Comparison of ENCODE assay signal across 12 mouse cellular contexts in genomic region chr4:108318649-108319615, GRCm38 (mm10). TPM values are rescaled to one million over a fixed set of nuclear protein-coding genes. Genes with fewer than 3 reads are reported as not detected.
A peak's percentile ranks its signal among the peaks of the same experiment; 100 is the strongest.
DNase-seq lines count a peak whose midpoint lies in the region; ATAC-seq and TF ChIP-seq lines count a peak whose summit lies in the region.
"Had no signal": no experiment of that assay in that cellular context is flagged by ENCODE, and none has a peak within 500 bp of the region (broad histone marks: within the 10 kb centered on the region; RNA-seq: fewer than 3 reads in every experiment).

No protein-coding gene starts in this region.

- peak; percentile 38 for ATAC-seq in heart, postnatal 0 days (ENCODE audit: insufficient read depth, low read depth)
- peak; percentile 58 for ATAC-seq in liver, embryonic 14.5 days (ENCODE audit: insufficient read depth)
- no peak; the same call in 1 of the 2 replicates for ATAC-seq in kidney, embryonic 15.5 days (replicated peaks; ENCODE audit: low FRiP score)

- H3K4me3 ChIP-seq in heart, postnatal 0 days (ENCODE audit: low read depth, low read length): no peak overlapping the region
- H3K4me3 ChIP-seq in liver, embryonic 14.5 days (ENCODE audit: insufficient read depth in 1 of 2, low read depth in 2 of 2, low read length in 2 of 2): no peak overlapping the region
- H3K4me3 ChIP-seq in kidney, embryonic 15.5 days (replicated peaks): no peak overlapping the region
- H3K4me3 ChIP-seq: embryonic facial prominence, embryonic 13.5 days; midbrain, embryonic 10.5 days had no signal

- H3K9ac ChIP-seq in heart, postnatal 0 days (replicated peaks; ENCODE audit: low read depth, low read length): no peak overlapping the region
- H3K9ac ChIP-seq in liver, embryonic 14.5 days (replicated peaks): no peak overlapping the region
- no peak overlapping the region for H3K9ac ChIP-seq in kidney, embryonic 15.5 days
- H3K9ac ChIP-seq: embryonic facial prominence, embryonic 13.5 days had no signal

- H3K36me3 ChIP-seq in heart, postnatal 0 days (replicated peaks; ENCODE audit: control insufficient read depth, insufficient read depth, low read length): no peaks in the 10 kb centered on the region
- no peaks in the 10 kb centered on the region for H3K36me3 ChIP-seq in liver, embryonic 14.5 days (replicated peaks; ENCODE audit: control insufficient read depth, insufficient read depth, low read depth)
- H3K36me3 ChIP-seq in splenic B cell, adult 2 months (ENCODE audit: control insufficient read depth, insufficient read depth, low read length, poor library complexity, severe bottlenecking): no peaks in the 10 kb centered on the region
- H3K36me3 ChIP-seq in kidney, embryonic 15.5 days: no peaks in the 10 kb centered on the region
- H3K36me3 ChIP-seq: embryonic facial prominence, embryonic 13.5 days; G1E; midbrain, embryonic 10.5 days had no signal

- no peak overlapping the region for H3K4me2 ChIP-seq in heart, postnatal 0 days (ENCODE audit: low read depth, low read length)
- H3K4me2 ChIP-seq in liver, embryonic 14.5 days (ENCODE audit: low read depth): no peak overlapping the region
- no peak overlapping the region for H3K4me2 ChIP-seq in kidney, embryonic 15.5 days
- H3K4me2 ChIP-seq: embryonic facial prominence, embryonic 13.5 days; heart, embryonic 11.5 days had no signal

- 29% methylated on average over 7 of the region's 8 CpGs for WGBS in heart, postnatal 0 days
- WGBS in liver, embryonic 14.5 days (ENCODE audit: insufficient replicate concordance): 30% methylated on average over 7 of the region's 8 CpGs
- 69% methylated on average over 7 of the region's 8 CpGs for WGBS in kidney, embryonic 15.5 days

- no peak for DNase-seq in heart, postnatal 0 days (ENCODE audit: low spot score)
- DNase-seq in heart, postnatal 36 days: no peak
- DNase-seq in ES-CJ7 (ENCODE audit: low read depth, low spot score): peak; percentile 92
- DNase-seq in liver, embryonic 14.5 days (ENCODE audit: low read depth in 3 of 3, low spot score in 3 of 3): no peak
- peak; percentile 84 for DNase-seq in splenic B cell, adult 2 months (ENCODE audit: low read depth, low spot score)
- no peak for DNase-seq in right cerebral cortex, postnatal 25 days
- DNase-seq in left cerebral cortex, adult 11 months (ENCODE audit: low spot score): no peak

- H3K9me3 ChIP-seq in heart, postnatal 0 days (replicated peaks; ENCODE audit: control insufficient read depth, low read length): no peaks in the 10 kb centered on the region
- H3K9me3 ChIP-seq in liver, embryonic 14.5 days (ENCODE audit: control insufficient read depth, low read length): no peaks in the 10 kb centered on the region
- H3K9me3 ChIP-seq in kidney, embryonic 15.5 days (replicated peaks): no peaks in the 10 kb centered on the region
- H3K9me3 ChIP-seq: embryonic facial prominence, embryonic 13.5 days; midbrain, embryonic 10.5 days had no signal

- TF ChIP-seq CTCF in heart, postnatal 0 days (IDR thresholded peaks at IDR 0.05; ENCODE audit: low read depth): no peak
- no peak for TF ChIP-seq CTCF in liver, embryonic 14.5 days (IDR thresholded peaks at IDR 0.05; ENCODE audit: low read depth)

- H3K27me3 ChIP-seq in heart, postnatal 0 days (ENCODE audit: control insufficient read depth, insufficient read depth, low read length): no peaks in the 10 kb centered on the region
- no peaks in the 10 kb centered on the region for H3K27me3 ChIP-seq in liver, embryonic 14.5 days (ENCODE audit: control insufficient read depth, insufficient read depth, low read length)
- H3K27me3 ChIP-seq in splenic B cell, adult 2 months (ENCODE audit: control insufficient read depth, insufficient read depth, low read length, poor library complexity, severe bottlenecking): no peaks in the 10 kb centered on the region
- no peaks in the 10 kb centered on the region for H3K27me3 ChIP-seq in kidney, embryonic 15.5 days
- H3K27me3 ChIP-seq: embryonic facial prominence, embryonic 13.5 days had no signal

- H3K4me1 ChIP-seq in heart, postnatal 0 days (ENCODE audit: control insufficient read depth, insufficient read depth): no peaks in the 10 kb centered on the region; the same call in 1 of the 2 replicates
- peaks cover 0 to 17% of the 10 kb centered on the region in 2 experiments; a peak in 2 of 4 replicates for H3K4me1 ChIP-seq in liver, embryonic 14.5 days (replicated peaks; ENCODE audit: control insufficient read depth in 2 of 2, insufficient read depth in 2 of 2, low read length in 1 of 2)
- H3K4me1 ChIP-seq in kidney, embryonic 15.5 days: peaks cover 4% of the 10 kb centered on the region
- H3K4me1 ChIP-seq: embryonic facial prominence, embryonic 13.5 days; midbrain, embryonic 10.5 days had no signal

- no peak for TF ChIP-seq EP300 in heart, postnatal 0 days (IDR thresholded peaks at IDR 0.05; ENCODE audit: low read depth)
- no peak for TF ChIP-seq EP300 in liver, embryonic 14.5 days (IDR thresholded peaks at IDR 0.05; ENCODE audit: low read depth)

- intact Hi-C loops in heart, postnatal 36 days (cut with DNase I): no loop called here

- peak overlapping the region; percentile 52; the same call in 1 of the 2 replicates for H3K27ac ChIP-seq in heart, postnatal 0 days (ENCODE audit: low read depth)
- H3K27ac ChIP-seq in liver, embryonic 14.5 days: no peak overlapping the region
- H3K27ac ChIP-seq in kidney, embryonic 15.5 days: no peak overlapping the region
- H3K27ac ChIP-seq: embryonic facial prominence, embryonic 13.5 days; midbrain, embryonic 10.5 days had no signal

RNA-seq across cellular contexts. Expression of gene Coa7, which starts 9.0 kb away (rescaled TPM):
- total RNA-seq in heart, postnatal 0 days (2014; rRNA removed; ENCODE audit: low replicate concordance): 26.0 and 41.8 TPM in 2 replicates
- polyA plus RNA-seq in heart, postnatal 0 days (2015; fragmentation: Nextera tagmentation; extraction: Ambion mirVana): 61.7 and 63.8 TPM in 2 replicates
- 10 to 100 TPM; 31.8 to 38.1 TPM for total RNA-seq in heart, postnatal 36 days (2021)
- 9.3 and 11.0 TPM in 2 replicates for polyA plus RNA-seq in liver, embryonic 14.5 days (2012; rRNA removed)
- 26.4 and 29.1 TPM in 2 replicates for polyA plus RNA-seq in liver, embryonic 14.5 days (2014; fragmentation: Nextera tagmentation; extraction: Ambion mirVana)
- polyA plus RNA-seq in kidney, embryonic 15.5 days (2015; fragmentation: Nextera tagmentation; extraction: Ambion mirVana): 57.3 and 61.0 TPM in 2 replicates

RNA-seq across cellular contexts. Expression of gene Zyg11b, which starts 18.0 kb away (rescaled TPM):
- total RNA-seq in heart, postnatal 0 days (2014; rRNA removed; ENCODE audit: low replicate concordance): 25.2 and 30.3 TPM in 2 replicates
- 5.6 and 6.5 TPM in 2 replicates for polyA plus RNA-seq in heart, postnatal 0 days (2015; fragmentation: Nextera tagmentation; extraction: Ambion mirVana)
- 10 to 100 TPM; 37.8 to 39.9 TPM for total RNA-seq in heart, postnatal 36 days (2021)
- polyA plus RNA-seq in liver, embryonic 14.5 days (2012; rRNA removed): 1.6 and 2.2 TPM in 2 replicates
- 2.3 and 3.2 TPM in 2 replicates for polyA plus RNA-seq in liver, embryonic 14.5 days (2014; fragmentation: Nextera tagmentation; extraction: Ambion mirVana)
- polyA plus RNA-seq in kidney, embryonic 15.5 days (2015; fragmentation: Nextera tagmentation; extraction: Ambion mirVana): 10.6 and 12.2 TPM in 2 replicates

Comparison
In these comparisons a context has a peak if more than half of its experiments do, and no peak if none do; other contexts are left out.
1. DNase-seq: peak in ES-CJ7 (single experiment) and splenic B cell, adult 2 months (single experiment); none in heart, postnatal 0 days (single experiment), heart, postnatal 36 days (0 of 2), liver, embryonic 14.5 days (0 of 3), right cerebral cortex, postnatal 25 days (single experiment) and left cerebral cortex, adult 11 months (single experiment).